In the genomic region with DNA sequence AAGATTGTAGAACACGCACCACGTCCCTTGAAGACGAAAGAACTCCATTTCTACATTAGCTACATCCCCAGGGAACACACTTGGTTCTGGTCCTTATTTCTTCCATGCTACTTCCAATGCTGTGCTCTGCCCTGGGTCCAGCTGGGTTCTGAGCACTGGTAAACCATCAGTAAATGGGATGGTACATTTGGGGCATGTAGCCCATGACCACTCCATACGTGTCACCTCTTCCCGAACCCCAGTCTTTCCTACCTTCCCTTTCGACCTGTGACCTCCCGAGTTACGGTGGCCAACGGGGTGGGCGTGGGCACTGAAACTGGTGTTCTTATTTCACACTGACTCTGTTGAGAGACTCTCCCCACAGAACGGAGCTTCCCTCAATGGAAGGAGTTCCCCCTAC, we compare ENCODE assay signal across 8 mouse cellular contexts. TPM values are rescaled to one million over a fixed set of nuclear protein-coding genes. Genes with fewer than 3 reads are reported as not detected.
DNase-seq lines count a peak whose midpoint lies in the region; ATAC-seq and TF ChIP-seq lines count a peak whose summit lies in the region.

No protein-coding gene starts in this region.

- TF ChIP-seq CTCF in lung, postnatal 0 days (IDR thresholded peaks at IDR 0.05), result no peak

- no peak overlapping the region for H3K9ac ChIP-seq in hindbrain, embryonic 13.5 days
- H3K9ac ChIP-seq in lung, postnatal 0 days (replicated peaks; ENCODE audit: low read depth), result no peak overlapping the region
- no peak overlapping the region for H3K9ac ChIP-seq in intestine, embryonic 14.5 days (ENCODE audit: low read length)
- no peak overlapping the region for H3K9ac ChIP-seq in stomach, embryonic 14.5 days (replicated peaks; ENCODE audit: low read depth, low read length)

- peaks cover 59% of the 10 kb centered on the region for H3K4me1 ChIP-seq in hindbrain, embryonic 10.5 days (replicated peaks)
- peaks cover 27% of the 10 kb centered on the region for H3K4me1 ChIP-seq in hindbrain, embryonic 13.5 days (replicated peaks)
- H3K4me1 ChIP-seq in lung, postnatal 0 days (ENCODE audit: insufficient read depth, low read depth, low read length), result peaks cover 36% of the 10 kb centered on the region; the same call in 1 of the 2 replicates
- peaks cover 80% of the 10 kb centered on the region for H3K4me1 ChIP-seq in intestine, embryonic 14.5 days (replicated peaks; ENCODE audit: control insufficient read depth, insufficient read depth, low read length)
- H3K4me1 ChIP-seq in stomach, embryonic 14.5 days (ENCODE audit: control insufficient read depth, insufficient read depth, low read length), result peaks cover 59% of the 10 kb centered on the region

- H3K4me2 ChIP-seq in hindbrain, embryonic 13.5 days, result no peak overlapping the region
- no peak overlapping the region for H3K4me2 ChIP-seq in lung, postnatal 0 days (replicated peaks; ENCODE audit: low read depth, low read length)
- H3K4me2 ChIP-seq in intestine, embryonic 14.5 days (ENCODE audit: low read length), result no peak overlapping the region
- H3K4me2 ChIP-seq in stomach, embryonic 14.5 days (replicated peaks; ENCODE audit: low read depth, low read length), result no peak overlapping the region

- H3K9me3 ChIP-seq in hindbrain, embryonic 10.5 days, result no peaks in the 10 kb centered on the region
- no peaks in the 10 kb centered on the region for H3K9me3 ChIP-seq in hindbrain, embryonic 13.5 days
- H3K9me3 ChIP-seq in lung, postnatal 0 days (ENCODE audit: low read length), result no peaks in the 10 kb centered on the region
- H3K9me3 ChIP-seq in intestine, embryonic 14.5 days (ENCODE audit: control insufficient read depth, low read length), result no peaks in the 10 kb centered on the region
- no peaks in the 10 kb centered on the region for H3K9me3 ChIP-seq in stomach, embryonic 14.5 days (ENCODE audit: control insufficient read depth, low read depth, low read length)

- peaks cover 95% of the 10 kb centered on the region for H3K36me3 ChIP-seq in hindbrain, embryonic 10.5 days
- peaks cover 91% of the 10 kb centered on the region for H3K36me3 ChIP-seq in hindbrain, embryonic 13.5 days
- no peaks in the 10 kb centered on the region for H3K36me3 ChIP-seq in lung, postnatal 0 days (ENCODE audit: insufficient read depth, low read length)
- H3K36me3 ChIP-seq in intestine, embryonic 14.5 days (ENCODE audit: control insufficient read depth, insufficient read depth, low read length), result peaks cover 45% of the 10 kb centered on the region
- H3K36me3 ChIP-seq in stomach, embryonic 14.5 days (ENCODE audit: control insufficient read depth, insufficient read depth, low read length), result peaks cover 36% of the 10 kb centered on the region

- H3K27me3 ChIP-seq in hindbrain, embryonic 10.5 days (ENCODE audit: insufficient read depth, poor library complexity, severe bottlenecking), result no peaks in the 10 kb centered on the region
- H3K27me3 ChIP-seq in hindbrain, embryonic 13.5 days, result no peaks in the 10 kb centered on the region
- H3K27me3 ChIP-seq in lung, postnatal 0 days (replicated peaks; ENCODE audit: insufficient read depth, low read length), result no peaks in the 10 kb centered on the region
- H3K27me3 ChIP-seq in intestine, embryonic 14.5 days (replicated peaks; ENCODE audit: control insufficient read depth, insufficient read depth, low read length), result no peaks in the 10 kb centered on the region
- H3K27me3 ChIP-seq in stomach, embryonic 14.5 days (ENCODE audit: control insufficient read depth, insufficient read depth, low read length), result no peaks in the 10 kb centered on the region

- H3K4me3 ChIP-seq in hindbrain, embryonic 10.5 days, result no peak overlapping the region
- no peak overlapping the region for H3K4me3 ChIP-seq in hindbrain, embryonic 13.5 days
- H3K4me3 ChIP-seq in lung, postnatal 0 days (ENCODE audit: low read depth, low read length), result no peak overlapping the region
- no peak overlapping the region for H3K4me3 ChIP-seq in intestine, embryonic 14.5 days (ENCODE audit: low read depth, low read length)
- no peak overlapping the region for H3K4me3 ChIP-seq in stomach, embryonic 14.5 days (ENCODE audit: low read depth, low read length)

- peak overlapping the region; percentile 36 for H3K27ac ChIP-seq in hindbrain, embryonic 10.5 days
- no peak overlapping the region for H3K27ac ChIP-seq in hindbrain, embryonic 13.5 days
- H3K27ac ChIP-seq in lung, postnatal 0 days (ENCODE audit: low read length), result peak overlapping the region; percentile 82
- H3K27ac ChIP-seq in intestine, embryonic 14.5 days (ENCODE audit: low read depth), result peak overlapping the region; percentile 64; the same call in 1 of the 2 replicates
- peak overlapping the region; percentile 69; the same call in 1 of the 2 replicates for H3K27ac ChIP-seq in stomach, embryonic 14.5 days (ENCODE audit: low read length)

- no peak for TF ChIP-seq EP300 in lung, postnatal 0 days (IDR thresholded peaks at IDR 0.05)

- 83% methylated on average over 11 of the region's 11 CpGs for WGBS in hindbrain, embryonic 10.5 days
- WGBS in hindbrain, embryonic 13.5 days, result 86% methylated on average over 11 of the region's 11 CpGs
- 75% methylated on average over 11 of the region's 11 CpGs for WGBS in lung, postnatal 0 days
- 84% methylated on average over 11 of the region's 11 CpGs for WGBS in intestine, embryonic 14.5 days
- WGBS in stomach, embryonic 14.5 days, result 76% methylated on average over 11 of the region's 11 CpGs

- ATAC-seq in hindbrain, embryonic 13.5 days (ENCODE audit: low FRiP score), result no peak
- no peak for ATAC-seq in lung, postnatal 0 days
- no peak for ATAC-seq in intestine, embryonic 14.5 days (replicated peaks; ENCODE audit: low FRiP score, low TSS enrichment, low read depth)
- no peak for ATAC-seq in stomach, embryonic 14.5 days (ENCODE audit: insufficient number of reproducible peaks, insufficient read depth, low FRiP score, low read depth)

- DNase-seq in hindbrain, embryonic 10.5 days (ENCODE audit: low spot score), result no peak
- no peak for DNase-seq in lung, postnatal 0 days (ENCODE audit: low spot score)
- no peak for DNase-seq in lung, postnatal 4 days
- no peak for DNase-seq in intestine, embryonic 14.5 days (ENCODE audit: low spot score)
- no peak for DNase-seq in embryo, embryonic 9.5 days (ENCODE audit: extremely low spot score)
- no peak for DNase-seq in kidney, postnatal 4 days

RNA-seq across cellular contexts. Expression of gene Lrp1, which starts 21.7 kb away (rescaled TPM):
- polyA plus RNA-seq in hindbrain, embryonic 10.5 days (2016; fragmentation: Nextera tagmentation; extraction: Ambion mirVana), result 55.7 and 71.7 TPM in 2 replicates
- 101 and 108 TPM in 2 replicates for polyA plus RNA-seq in hindbrain, embryonic 13.5 days (2015; fragmentation: Nextera tagmentation; extraction: Ambion mirVana)
- polyA plus RNA-seq in lung, postnatal 0 days (2015; fragmentation: Nextera tagmentation; extraction: Ambion mirVana), result 71.0 and 75.4 TPM in 2 replicates
- polyA plus RNA-seq in intestine, embryonic 14.5 days (2014; fragmentation: Nextera tagmentation; extraction: Ambion mirVana), result 92.1 and 96.6 TPM in 2 replicates
- 98.0 and 99.3 TPM in 2 replicates for polyA plus RNA-seq in stomach, embryonic 14.5 days (2014; fragmentation: Nextera tagmentation; extraction: Ambion mirVana)

RNA-seq across cellular contexts. Expression of gene Stat6, which starts 43.5 kb away (rescaled TPM):
- 8.9 and 9.5 TPM in 2 replicates for polyA plus RNA-seq in hindbrain, embryonic 10.5 days (2016; fragmentation: Nextera tagmentation; extraction: Ambion mirVana)
- 4.9 and 5.0 TPM in 2 replicates for polyA plus RNA-seq in hindbrain, embryonic 13.5 days (2015; fragmentation: Nextera tagmentation; extraction: Ambion mirVana)
- polyA plus RNA-seq in lung, postnatal 0 days (2015; fragmentation: Nextera tagmentation; extraction: Ambion mirVana), result 39.1 and 41.9 TPM in 2 replicates
- 28.5 and 29.4 TPM in 2 replicates for polyA plus RNA-seq in intestine, embryonic 14.5 days (2014; fragmentation: Nextera tagmentation; extraction: Ambion mirVana)
- 24.7 and 26.5 TPM in 2 replicates for polyA plus RNA-seq in stomach, embryonic 14.5 days (2014; fragmentation: Nextera tagmentation; extraction: Ambion mirVana)
